Mouse (Mus musculus): ENCODE data around the gene Dmrt1.

The Dmrt1 gene

DNA sequence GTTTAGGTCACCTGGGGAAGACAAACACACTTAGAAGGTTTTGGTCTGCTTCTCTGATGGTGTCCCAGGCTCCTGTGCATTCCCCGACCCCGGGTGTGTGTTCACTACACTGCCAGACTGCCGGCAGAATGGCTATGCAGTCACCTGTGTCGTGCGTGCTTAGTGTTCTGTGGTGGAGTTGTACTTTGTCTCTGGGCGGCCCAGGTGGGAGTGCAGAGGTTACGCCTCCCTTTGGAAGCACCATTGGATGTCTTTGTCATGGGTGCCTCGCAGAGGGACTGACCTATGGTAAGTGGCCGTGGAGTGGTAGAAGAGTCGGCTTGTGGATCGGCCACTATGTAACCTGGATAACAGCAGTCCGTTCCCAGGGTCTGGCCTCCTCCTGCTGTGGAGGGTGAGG lies 59.0 kb downstream of the Dmrt1 start:
- intact Hi-C loops (cut with DNase I): no loop called here

DNA sequence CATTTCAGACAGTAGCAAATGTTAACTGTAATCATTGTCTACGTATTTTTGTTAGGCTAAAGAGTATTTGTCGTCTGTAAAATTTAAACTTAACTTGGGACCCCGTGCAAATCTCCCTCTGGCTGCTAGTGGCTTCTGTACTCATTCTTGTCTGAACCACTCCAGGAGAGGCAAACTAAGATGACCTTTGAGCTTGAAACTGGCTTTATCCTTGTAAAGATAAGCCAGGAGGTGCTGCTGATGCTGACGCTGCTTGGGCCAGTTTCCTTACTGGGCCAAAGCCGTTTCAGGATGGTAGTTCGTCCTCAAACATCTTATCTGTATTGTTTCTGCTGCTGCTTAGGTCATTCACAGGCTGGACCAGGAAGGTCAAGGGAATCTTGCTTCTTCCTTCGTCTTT lies 64.4 kb downstream of the Dmrt1 start:
- intact Hi-C loops (cut with DNase I): no loop called here

DNA sequence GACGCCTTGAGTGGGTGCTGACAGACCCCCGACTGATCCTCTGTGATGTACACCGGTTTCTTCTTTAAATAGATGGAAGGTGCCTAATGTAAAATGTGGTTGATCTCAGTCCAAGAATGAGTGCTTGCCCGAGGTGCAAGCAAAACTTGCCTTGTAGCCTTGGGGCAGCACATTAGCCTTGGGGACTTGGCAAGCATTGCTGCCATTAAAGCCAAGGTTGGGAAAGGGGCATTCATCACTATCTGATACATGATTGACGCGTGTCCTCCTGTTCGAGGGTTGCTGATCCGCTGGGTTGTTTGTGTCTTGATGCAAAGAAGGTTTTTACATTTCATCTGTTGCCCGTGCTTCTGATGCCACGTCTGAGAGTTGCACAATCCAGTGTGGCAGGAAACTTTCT lies 69.0 kb downstream of the Dmrt1 start:
- intact Hi-C loops (cut with DNase I): no loop called here

DNA sequence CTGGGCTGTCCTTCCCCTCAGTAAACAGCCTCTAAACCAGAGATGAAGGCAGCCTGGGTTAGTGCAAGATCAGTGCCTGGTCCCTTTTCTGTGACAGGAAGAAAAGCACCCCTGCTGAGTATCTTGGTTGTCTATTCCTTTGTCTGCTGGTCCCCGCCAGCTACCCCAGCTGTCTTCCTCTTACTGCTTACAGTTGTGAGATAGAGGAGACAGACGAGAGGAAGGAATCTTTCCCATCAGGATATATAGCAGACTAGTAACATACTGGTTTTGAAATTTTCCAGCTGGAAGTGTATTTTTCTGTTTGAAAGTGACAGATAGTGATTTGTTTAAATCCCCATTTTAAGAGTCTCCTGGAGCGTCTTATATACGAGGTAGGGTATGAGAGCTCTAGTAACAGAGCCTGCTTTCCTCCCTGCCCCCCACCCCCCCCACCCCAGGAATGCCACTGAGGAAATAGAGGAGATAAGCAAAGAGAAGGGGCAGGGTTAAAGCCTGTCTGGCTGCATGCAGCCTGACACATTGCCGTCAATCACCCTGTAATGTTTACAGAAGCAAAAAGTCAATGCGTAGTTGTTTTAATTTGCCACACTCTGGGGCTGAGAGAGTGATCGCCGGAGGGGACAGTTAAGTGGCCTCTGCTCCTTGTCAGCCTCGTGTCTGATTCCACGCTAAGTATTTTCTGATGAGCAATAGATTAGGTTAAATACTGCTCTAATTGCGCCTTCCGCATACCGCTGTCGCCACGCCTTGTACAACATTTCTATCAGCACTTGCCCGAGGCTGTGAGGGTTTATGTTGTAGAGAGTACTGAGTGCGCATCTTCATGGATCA lies 69.8 kb downstream of the Dmrt1 start:
- intact Hi-C loops (cut with DNase I): no loop called here

DNA sequence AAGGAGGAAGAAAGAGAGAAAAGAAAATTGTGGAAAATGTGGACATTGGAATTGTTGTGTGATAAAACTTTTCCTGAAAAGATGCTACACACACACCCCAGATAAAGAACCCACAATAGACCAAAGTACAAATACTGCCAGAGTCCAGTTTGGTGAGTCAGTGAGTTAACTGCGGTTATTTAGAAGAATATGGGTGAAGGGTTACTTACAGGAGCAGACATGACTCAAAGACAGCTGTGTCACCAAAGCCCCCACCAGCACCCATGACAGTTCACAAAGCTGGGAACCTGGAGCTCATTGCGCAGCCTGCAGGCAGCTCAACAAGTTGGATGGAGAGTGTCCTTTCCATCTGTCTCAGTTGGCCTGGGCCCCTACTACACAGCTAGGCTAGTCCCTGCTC lies 72.9 kb downstream of the Dmrt1 start:
- intact Hi-C loops (cut with DNase I): no loop called here

DNA sequence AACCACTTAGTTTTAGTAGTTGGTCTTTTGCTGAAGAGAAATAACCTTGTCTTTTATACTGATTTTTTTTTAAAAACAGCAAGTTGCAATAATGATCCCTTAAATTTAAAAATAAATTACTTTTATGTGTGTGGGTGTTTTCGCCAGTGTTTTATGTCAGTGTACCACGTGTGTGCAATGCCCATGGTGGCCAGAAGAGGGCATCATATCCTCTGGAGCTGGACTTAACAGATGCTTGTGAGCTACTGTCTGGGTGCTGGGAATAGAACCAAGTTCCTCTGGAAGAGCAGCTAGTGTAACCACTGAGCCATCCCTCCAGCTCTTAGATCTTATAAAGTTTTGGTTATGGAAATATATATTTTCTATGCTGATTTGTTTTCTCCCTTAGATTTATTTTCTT lies 74.0 kb downstream of the Dmrt1 start:
- intact Hi-C loops (cut with DNase I): no loop called here

DNA sequence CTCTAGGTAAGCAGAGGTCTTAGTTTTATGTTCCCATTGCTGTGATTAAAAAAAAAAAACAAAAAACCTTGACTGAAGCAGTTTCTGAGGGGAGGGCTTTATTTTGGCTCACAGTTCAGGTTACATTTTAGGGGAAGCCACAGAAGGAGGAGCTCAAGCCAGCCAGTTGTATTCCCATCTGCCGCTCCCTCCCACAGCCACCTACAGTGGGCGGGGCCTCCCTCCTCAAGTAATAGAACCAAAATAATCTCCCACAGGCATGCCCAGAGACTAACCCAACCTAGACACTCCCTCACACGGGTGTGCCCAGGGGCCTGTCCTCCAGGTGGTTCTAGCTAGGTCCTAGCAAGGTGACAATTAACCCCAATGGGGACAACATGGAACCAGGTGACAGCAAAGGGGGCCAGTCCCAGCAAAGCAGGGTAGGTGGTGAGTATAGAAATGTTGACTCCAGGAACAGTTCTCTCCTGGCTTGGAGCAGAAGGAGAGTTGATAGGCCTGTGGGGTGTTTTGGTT lies 92.4 kb downstream of the Dmrt1 start:
- intact Hi-C loops (cut with DNase I): no loop called here

DNA sequence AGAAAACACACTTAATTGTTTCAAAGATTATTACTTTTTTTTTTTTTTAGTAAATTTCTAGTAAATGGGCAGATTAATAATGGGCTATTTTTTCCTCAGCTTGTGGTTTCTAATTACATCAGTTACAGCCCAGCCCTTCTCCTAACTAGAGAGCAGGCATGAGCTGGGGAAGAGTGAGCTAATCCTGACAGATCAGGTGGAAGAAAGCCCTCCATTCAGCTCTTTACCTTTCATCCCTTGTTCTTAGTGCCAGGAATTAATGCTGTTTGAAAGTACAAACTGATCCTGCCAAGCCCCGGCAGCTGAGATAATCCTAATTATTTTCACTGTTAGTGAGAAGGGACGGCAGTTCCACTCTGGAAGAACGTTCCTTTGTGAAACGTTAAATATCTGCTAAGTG lies 93.2 kb downstream of the Dmrt1 start:
- intact Hi-C loops (cut with DNase I): no loop called here

DNA sequence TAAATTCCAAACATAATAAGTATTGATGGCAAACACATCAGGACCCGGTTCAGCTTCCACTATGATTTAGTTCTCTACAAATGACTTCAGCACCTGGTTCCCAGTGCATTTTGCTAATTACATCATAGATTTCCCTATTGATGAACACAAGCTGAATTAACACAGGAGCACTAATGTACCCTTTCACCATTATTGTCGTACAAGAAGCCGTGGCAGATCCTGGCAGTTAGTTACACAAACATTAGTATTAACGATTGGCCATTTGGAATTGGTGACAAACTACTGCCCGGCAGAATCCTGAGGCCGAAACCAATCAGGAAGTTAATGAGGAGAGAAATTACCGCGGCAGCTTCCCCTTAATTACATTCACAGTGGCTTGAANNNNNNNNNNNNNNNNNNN lies 96.5 kb downstream of the Dmrt1 start:
- intact Hi-C loops (cut with DNase I): no loop called here

DNA sequence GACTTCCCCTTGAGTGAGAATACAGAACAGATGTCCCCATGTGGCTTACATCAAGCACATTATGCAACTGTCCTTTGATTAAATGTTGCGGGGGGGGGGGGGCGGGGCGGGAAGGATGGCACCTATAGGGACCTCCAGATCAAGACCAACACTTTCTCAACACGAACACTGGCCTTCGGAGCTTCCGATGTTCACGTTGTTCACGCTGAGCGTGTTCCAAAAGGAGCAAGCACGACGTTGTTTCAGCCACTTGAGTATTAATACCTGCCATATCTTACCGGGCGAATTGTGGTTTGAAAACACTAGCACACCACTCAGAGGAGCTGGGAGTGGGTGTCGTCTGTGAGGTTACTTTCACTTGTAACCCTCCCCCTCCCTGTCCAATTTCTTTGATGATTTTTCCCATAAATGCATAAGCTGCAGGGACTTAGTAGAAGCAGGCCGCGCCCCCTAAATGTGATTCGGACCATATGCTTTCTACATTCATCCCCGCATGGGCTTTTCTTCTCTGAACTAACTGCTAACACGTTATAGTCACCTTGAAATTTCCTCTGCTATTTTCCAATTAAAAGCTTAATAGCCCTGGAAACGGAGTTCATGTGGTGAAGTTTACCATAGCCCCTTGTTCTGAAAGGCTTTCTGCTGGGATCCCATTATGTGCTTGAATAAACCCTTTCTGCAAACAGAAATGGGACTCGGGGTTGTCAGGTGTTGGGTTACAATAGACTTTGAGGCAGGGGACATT lies 102.2 kb downstream of the Dmrt1 start:
- intact Hi-C loops (cut with DNase I): no loop called here

DNA sequence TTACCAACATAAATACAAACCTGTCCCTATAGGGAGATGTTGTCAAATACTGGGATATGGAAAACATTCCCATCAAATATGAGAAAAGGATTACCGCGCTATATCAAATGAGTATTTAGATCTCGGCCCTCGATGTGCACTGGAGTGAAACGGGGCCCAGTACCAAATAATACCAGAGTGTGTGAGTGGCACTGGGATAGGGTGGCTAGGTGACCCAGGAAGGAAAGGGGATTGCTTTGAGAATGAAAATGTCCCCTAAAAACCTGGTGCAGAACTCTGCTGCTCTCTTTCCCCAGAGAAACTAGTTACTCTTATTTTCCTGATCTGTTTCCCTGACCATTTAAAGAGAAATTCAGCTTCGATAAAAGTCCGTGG lies 102.8 kb downstream of the Dmrt1 start:
- intact Hi-C loops (cut with DNase I): no loop called here

DNA sequence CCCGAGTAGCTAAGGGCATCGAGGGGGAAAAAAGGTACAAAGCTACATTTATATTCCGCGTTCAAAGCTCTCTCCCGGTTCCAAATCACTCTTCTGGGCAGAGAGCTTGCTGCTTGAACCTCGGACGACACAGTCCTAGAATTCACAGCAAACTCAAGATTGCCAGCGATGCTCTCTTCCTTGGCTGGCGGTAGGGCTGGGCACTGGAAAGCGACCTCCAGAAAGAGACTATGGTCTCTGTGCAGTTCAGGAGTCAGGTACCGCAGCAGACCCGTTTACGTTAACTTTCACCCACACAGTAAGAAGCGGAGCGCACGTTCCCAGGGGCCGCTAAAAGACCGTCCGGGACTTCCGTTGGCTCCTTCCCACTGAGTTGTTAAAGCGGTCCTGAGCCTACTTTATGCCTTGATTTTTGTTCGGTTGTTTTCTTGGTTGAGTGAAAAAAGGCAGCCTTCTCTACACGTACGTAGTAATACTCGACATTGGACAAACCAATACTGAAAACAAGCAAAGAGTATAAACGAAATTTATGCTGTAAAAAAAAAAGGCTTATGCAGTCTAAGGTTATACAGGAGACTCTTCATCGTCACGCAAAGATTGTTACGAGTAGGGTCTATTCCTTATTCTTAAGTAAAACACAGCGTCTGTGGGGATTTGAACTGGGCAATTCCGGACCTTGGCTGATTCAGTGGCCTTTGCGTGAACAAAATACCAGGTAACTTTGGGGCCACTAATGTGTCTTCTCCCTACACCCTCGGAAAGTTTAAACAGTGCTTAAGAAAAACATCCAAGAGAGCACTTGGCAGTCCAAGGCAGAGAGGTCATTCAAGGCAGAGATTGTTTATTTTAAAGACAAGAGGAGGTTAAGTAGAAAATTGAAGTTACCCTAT lies 103.8 kb downstream of the Dmrt1 start:
- intact Hi-C loops (cut with DNase I): no loop called here

DNA sequence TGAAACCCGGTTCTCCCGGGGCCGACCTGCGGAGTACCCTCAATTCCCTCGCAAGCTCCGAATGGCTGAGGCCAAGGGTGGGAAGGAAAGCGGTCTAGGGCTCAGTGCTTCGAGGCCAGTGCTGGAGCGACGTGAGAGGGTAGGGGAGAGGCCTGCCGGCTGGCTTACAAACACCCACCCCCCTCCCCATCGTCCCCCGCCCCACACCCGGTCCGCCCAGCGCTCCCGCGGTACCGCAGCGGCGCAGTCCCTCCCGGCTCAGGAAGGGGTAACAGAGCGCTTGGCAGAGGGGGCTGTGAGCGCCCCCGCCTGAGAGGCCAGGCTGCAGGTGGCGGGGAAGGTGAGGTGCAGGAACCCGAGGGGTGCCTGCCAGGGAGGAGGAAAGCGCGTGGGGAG lies 104.6 kb downstream of the Dmrt1 start, which contains the start of gene Dmrt3:
Gene Dmrt3 (plus strand): TSS at position 287 of the 396 bp plus-strand sequence.
- intact Hi-C loops (cut with DNase I): no loop called here

DNA sequence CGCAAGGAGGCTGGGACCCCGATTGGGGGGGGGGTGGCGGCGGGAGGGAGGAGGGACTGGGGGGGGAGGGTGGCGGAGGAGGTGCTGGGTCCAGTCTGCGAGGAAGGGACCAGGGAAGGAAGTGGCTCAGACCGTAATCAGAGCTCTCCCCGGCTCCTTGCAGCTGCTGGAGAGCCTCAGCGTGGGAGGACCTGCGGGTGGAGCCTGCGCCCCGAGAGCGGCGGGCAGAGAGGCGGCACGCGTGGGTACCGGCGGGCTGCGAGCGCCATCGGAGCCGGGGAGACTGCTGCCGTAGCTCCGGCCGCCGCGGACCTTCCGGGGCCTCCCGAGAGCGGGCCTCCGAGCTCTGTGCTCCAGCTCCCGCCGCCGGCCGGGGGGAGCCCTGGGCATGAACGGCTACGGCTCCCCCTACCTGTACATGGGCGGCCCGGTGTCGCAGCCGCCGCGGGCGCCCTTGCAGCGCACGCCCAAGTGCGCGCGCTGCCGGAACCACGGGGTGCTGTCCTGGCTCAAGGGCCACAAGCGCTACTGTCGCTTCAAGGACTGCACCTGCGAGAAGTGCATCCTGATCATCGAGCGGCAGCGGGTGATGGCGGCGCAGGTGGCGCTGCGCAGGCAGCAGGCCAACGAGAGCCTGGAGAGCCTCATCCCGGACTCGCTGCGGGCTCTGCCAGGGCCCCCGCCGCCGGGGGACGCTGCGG lies 105.1 kb downstream of the Dmrt1 start:
- intact Hi-C loops (cut with DNase I): no loop called here

DNA sequence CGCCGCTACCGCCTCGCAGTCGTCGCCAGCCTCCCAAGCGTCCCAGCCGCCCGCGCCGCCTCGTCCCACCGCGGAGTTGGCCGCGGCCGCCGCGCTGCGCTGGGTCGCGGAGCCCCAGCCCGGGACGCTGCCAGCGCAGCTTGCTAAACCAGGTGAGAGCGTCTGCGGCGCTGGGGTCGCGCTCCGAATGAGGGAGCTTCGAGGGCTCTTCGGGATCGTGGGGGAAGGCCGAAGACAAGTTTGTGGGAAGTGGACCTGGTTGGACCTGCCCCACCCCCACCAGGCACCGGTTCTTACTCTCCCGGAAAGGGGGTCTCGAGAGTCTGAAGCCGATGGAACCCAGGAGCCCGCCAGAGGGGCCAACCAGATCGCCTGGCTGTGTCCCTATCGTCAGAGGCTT lies 105.7 kb downstream of the Dmrt1 start:
- intact Hi-C loops (cut with DNase I): no loop called here

DNA sequence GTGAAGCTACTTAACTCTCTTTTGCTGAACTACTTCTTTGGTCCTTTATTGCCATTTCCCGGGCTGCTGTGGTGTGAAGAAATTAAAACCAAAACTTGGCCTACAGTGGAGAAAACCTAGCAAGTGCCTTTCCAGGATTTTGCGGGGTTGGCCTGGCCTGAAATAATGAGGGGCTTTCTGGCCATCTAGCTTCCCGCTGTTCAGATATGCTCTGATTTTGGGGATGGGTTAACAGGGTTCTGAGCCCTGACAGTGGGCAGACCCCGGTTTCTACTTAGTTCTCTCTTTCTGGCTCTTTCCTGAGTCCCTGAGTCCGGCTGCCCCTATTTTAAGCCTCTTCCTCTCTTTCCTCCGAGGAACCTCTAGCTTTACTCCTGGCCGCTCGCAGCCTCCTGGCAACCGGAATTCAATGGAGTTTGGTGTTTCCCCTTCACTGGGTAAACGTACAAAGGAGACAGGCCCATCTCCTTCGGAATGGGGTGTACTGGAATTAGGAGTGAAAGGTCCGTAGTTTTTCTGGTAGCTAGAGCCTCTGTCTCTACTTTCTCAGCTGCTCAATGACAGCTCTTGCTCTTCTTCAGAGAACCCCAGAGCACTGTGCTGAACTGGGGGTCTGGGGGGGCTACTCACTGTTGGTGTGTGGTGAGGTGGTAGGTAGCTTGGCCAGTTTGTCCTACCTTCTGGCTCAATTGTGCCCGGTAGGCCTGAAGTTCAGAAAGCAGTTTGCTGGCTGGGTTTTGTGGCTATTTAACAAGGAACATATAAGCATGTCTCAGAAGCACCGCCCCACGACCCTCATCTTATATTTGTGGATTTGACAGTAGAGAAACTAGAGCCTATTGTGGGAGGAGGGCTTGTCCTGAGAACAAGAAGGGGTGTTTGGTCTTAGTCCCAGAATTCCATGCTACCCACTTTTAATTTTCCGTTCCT lies 106.7 kb downstream of the Dmrt1 start:
- intact Hi-C loops (cut with DNase I): no loop called here

DNA sequence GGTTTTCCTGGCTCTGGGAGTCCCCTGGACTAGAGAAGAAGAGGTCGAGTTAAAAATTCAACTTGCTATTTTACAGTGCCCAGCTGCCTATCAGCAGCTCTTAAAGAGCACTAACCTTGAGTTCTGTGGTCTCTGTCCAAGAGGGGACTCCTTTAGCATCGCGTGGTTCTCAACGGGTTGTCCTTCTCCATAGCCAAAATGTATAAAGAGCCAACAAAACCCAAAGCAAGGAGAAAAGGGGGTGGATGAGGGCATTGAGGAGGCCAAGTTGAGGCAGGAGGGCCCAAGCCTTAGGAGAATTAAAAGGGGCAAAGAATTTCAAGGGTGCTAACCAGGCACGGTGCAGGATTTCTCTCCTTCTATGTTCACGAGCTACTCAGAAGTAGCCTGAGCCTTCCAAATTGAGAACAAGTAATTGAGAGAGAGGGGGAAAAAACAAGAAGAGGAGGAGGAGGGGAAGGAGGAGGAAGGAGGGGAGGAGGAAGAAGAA lies 107.4 kb downstream of the Dmrt1 start:
- intact Hi-C loops (cut with DNase I): no loop called here

DNA sequence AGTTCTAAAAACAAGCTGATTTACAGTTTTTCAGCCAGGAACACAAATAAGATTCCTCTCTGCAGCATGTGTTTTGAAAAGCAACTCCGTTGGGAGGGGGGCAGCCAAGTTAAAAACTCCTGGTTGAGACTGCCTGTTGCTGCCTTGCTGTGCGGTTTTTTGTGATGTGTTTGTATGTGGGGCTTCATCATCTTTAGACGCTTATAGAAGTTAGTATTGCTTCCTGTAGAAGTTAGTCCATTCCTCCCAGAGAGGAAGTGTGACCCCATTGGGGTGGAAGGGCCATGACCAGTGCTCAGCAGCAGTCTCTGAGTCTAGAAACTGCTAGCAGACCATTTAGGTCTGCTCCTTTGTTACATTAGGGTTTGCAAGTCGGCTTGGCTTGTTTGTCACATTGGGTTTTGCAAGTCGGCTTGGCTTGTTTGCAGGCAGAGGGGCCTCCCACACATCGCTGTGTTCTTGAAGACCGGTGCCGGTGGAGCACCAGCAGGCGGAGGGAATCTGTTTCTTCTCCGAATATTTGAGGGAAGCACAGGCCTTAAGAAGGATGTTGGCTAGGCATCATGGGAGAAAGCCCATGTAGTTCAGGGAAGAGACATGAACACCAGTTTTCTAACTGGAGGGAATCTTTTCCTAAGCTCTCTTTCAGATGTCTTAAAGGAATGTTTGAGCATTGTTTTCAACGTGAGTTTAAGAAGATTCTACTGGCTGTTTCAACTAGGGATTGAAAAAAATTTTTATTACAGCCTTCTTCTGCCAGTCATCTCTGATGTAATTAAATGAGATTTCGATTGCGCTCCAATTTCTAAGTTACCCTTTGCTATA lies 108.3 kb downstream of the Dmrt1 start:
- intact Hi-C loops (cut with DNase I): no loop called here

DNA sequence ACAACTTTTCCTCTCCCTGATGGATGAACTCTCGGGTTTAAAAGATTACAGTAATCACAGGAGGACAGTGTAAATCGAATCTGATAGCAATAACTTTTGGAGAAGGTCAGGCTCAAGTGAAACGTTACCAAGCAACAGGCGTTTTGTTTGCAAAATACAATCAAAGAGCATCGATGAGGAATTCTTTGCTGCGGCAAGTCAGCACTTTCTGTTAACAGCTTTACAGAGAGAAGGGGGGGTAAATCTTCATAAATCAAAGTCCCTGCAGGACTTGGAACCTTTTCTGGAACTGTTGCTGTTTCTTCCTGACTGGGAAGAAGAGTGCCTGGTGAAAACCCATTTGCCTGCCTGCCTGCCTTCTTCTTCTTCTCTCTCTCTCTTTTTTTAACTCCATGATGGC lies 110.5 kb downstream of the Dmrt1 start:
- intact Hi-C loops (cut with DNase I): no loop called here

Data from adrenal gland (tissue).